Mouse (Mus musculus) heart, adult 11 months (tissue): ENCODE data around the gene Vmn1r151.
"Not testable (repeated sequence)": the region's sequence is repeated elsewhere in the genome, so short reads cannot be mapped to it uniquely, and the experiment has no call there.

Source experiments
- DNase-seq: peaks from one replicate; pipeline ENCODE4 v3.0.0; 2022

Vmn1r151 gene

DNA sequence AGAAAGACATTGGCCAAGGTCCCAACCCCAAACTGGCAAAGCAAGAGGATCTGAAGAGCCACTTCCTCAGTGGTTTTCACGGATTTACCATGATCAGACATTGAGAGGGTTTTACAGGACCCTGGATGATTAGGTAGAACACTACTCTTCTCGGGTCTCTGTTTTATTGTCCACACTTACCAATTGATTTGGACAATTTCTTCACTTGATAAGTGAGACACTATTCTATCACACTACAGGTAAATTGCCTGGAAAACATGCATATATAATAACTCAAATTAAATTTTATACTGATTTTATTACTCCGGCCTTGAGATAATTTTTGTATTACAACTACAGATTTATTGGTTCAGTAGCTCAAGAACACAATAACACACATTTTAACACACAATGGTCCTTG is at the start of gene Vmn1r151:
TSS of gene Vmn1r151 (minus strand) at position 101 of the 400 bp plus-strand sequence.
- peak; percentile 3 for DNase-seq

DNA sequence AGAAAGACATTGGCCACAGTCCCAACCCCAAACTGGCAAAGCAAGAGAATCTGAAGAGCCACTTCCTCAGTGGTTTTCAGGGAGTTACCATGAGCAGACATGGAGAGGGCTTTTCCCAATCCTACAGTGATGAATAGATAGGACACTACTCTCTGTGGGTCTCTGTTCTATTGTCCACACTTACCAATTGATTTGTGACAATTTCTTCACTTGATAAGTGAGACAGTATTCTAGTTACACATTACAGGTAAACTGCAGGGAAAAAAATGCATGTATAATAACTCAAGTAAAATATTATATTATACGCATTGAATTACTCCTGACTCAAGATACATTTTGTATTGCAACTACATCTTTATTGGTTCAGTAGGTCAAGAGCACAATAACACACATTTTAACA is 35.3 kb upstream of the Vmn1r151 start, which contains the start of gene Gm8677:
TSS of gene Gm8677 (minus strand) at position 101 of the 400 bp plus-strand sequence.
- not testable (repeated sequence) for DNase-seq

DNA sequence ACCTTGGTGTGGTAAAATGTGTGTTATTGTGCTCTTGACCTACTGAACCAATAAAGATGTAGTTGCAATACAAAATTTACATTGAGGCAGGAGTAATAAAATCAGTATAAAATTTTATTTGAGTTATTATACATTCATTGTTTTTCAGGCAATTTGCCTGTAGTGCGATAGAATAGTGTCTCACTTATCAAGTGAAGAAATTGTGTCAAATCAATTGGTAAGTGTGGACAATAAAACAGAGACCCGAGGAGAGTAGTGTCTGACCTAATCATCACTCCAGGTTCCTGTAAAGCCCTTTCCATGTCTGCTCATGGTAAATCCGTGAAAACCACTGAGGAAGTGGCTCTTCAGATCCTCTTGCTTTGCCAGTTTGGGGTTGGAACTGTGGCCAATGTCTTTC is 23.2 kb upstream of the Vmn1r151 start, which contains the start of gene Vmn1r152:
TSS of gene Vmn1r152 (plus strand) at position 301 of the 400 bp plus-strand sequence.
- not testable (repeated sequence) for DNase-seq

DNA sequence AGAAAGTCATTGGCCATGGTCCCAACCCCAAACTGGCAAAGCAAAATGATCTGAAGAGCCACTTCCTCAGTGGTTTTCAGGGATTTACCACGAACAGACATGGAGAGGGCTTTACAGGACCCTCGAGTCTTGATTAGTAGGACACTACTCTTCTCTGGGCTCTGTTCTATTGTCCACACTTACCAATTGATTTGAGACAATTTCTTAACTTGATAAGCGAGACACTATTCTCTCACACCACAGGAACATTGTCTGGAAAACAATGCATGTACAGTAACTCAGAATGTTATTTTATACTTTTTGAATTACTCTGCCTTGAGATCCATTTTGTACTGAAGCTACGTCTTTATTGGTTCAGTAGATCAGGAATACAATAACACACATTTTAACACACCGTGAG is 35.5 kb downstream of the Vmn1r151 start, which contains the start of gene Gm10665:
TSS of gene Gm10665 (minus strand) at position 101 of the 400 bp plus-strand sequence.
- DNase-seq, result not testable (repeated sequence)
